Mouse (Mus musculus): ENCODE measurements around the gene Clca1. TPM values are rescaled to one million over a fixed set of nuclear protein-coding genes. Genes with fewer than 3 reads are reported as not detected.

Clca1 gene
- total and polyA plus RNA-seq, 3 experiments: 0.04 to 1.3 (median 0.30) TPM

DNA sequence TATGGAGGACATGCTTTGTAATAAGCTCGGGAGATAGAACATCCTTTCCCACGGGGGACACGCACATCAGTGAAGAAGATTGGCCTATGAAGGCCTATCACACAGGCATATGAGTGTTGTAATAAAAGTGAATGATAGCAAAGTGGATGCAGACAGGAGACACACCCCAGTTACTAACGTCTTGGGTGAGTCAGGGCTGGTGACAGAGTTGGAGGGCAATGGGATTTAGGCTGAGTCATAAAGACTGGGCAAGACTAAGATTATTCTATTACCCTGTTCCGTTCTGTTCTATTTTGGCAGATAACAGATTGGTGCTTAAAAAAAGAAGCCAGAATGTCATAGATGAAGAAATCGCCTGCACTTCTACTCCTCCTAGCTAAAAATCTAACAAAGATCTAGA is 52.0 kb downstream of the Clca1 start:
- Histone ChIP-seq H3K9me3 (replicated peaks; ENCODE audit: low read length) (no peaks in the 10 kb centered on the region), H3K9ac (ENCODE audit: insufficient read depth, low read depth) (no peak overlapping the region), H3K4me2 (ENCODE audit: insufficient read depth, low read depth, poor library complexity, severe bottlenecking) (no peak overlapping the region), H3K4me1 (ENCODE audit: control insufficient read depth in 1 of 2, insufficient read depth in 2 of 2) (peaks cover 0 to 3% of the 10 kb centered on the region in 2 experiments; a peak in 1 of 4 replicates), H3K4me3 (replicated peaks in 1 of 3; ENCODE audit: low read depth in 2 of 3, low read length in 2 of 3, poor library complexity in 1 of 3) (no peak overlapping the region), H3K27me3 (replicated peaks) (no peaks in the 10 kb centered on the region), H3K79me2 (replicated peaks; ENCODE audit: control insufficient read depth, extremely low read depth, insufficient read depth, poor library complexity, severe bottlenecking) (no peaks in the 10 kb centered on the region), H3K27ac (ENCODE audit: insufficient read depth, low read depth) (no peak overlapping the region), H3K36me3 (replicated peaks in 1 of 2; ENCODE audit: control insufficient read depth in 1 of 2, insufficient read depth in 1 of 2, low read length in 1 of 2) (peaks cover 2 to 14% of the 10 kb centered on the region in 2 experiments)
- no peak for DNase-seq (ENCODE audit: extremely low read depth)
- TF ChIP-seq MXI1 (IDR thresholded peaks at IDR 0.05; ENCODE audit: low read depth, low read length) (no peak), ZMIZ1 (IDR thresholded peaks at IDR 0.05; ENCODE audit: low read depth, low read length) (no peak), ZKSCAN1 (IDR thresholded peaks at IDR 0.05; ENCODE audit: borderline replicate concordance, low read depth, low read length) (no peak), USF2 (conservative IDR thresholded peaks at IDR 0.05; ENCODE audit: low read depth, low read length) (no peak), CTCF (conservative IDR thresholded peaks at IDR 0.05 in 1 of 2, IDR thresholded peaks at IDR 0.05 in 1 of 2; ENCODE audit: low read depth in 2 of 2, low read length in 2 of 2) (no peak), MEF2A (IDR thresholded peaks at IDR 0.05; ENCODE audit: borderline replicate concordance, low read depth, low read length) (no peak), MAX (IDR thresholded peaks at IDR 0.05; ENCODE audit: low read length) (no peak), HCFC1 (IDR thresholded peaks at IDR 0.05; ENCODE audit: low read depth, low read length) (no peak), UBTF (IDR thresholded peaks at IDR 0.05; ENCODE audit: low read depth, low read length) (no peak), ELF1 (IDR thresholded peaks at IDR 0.05; ENCODE audit: low read depth, low read length) (no peak), KAT2A (IDR thresholded peaks at IDR 0.05; ENCODE audit: insufficient replicate concordance, low read length) (no peak)
- dilution Hi-C loops (cut with MboI; ENCODE audit: extremely low pct_ligation_motif_present, extremely low pct_unique_long_range_greater_than_20kb, low sequenced_read_pairs): no loop called here
- in situ Hi-C loops (cut with MboI; ENCODE audit: low pct_ligation_motif_present, low pct_unique_long_range_greater_than_20kb, low sequenced_read_pairs): no loop called here

- no peak overlapping the region for H3K4me3 ChIP-seq (replicated peaks in 1 of 3; ENCODE audit: low read depth in 2 of 3, low read length in 2 of 3, poor library complexity in 1 of 3)
- H3K27me3 ChIP-seq (replicated peaks): no peaks in the 10 kb centered on the region
- no peak for TF ChIP-seq ZMIZ1 (IDR thresholded peaks at IDR 0.05; ENCODE audit: low read depth, low read length)
- TF ChIP-seq EP300 (IDR thresholded peaks at IDR 0.05; ENCODE audit: low read length): no peak
- TF ChIP-seq KAT2A (IDR thresholded peaks at IDR 0.05; ENCODE audit: insufficient replicate concordance, low read length): no peak
- TF ChIP-seq IRF4 (IDR thresholded peaks at IDR 0.05; ENCODE audit: low read depth, low read length): no peak
- H3K36me3 ChIP-seq (replicated peaks in 1 of 2; ENCODE audit: control insufficient read depth in 1 of 2, insufficient read depth in 1 of 2, low read length in 1 of 2): peaks cover 2 to 14% of the 10 kb centered on the region in 2 experiments
- no peak overlapping the region for H3K4me2 ChIP-seq (ENCODE audit: insufficient read depth, low read depth, poor library complexity, severe bottlenecking)
- H3K27ac ChIP-seq (ENCODE audit: insufficient read depth, low read depth): no peak overlapping the region
- in situ Hi-C loops (cut with MboI; ENCODE audit: low pct_ligation_motif_present, low pct_unique_long_range_greater_than_20kb, low sequenced_read_pairs) (no loop called here), dilution Hi-C loops (cut with MboI; ENCODE audit: extremely low pct_ligation_motif_present, extremely low pct_unique_long_range_greater_than_20kb, low sequenced_read_pairs) (no loop called here)
- H3K9me3 ChIP-seq (replicated peaks; ENCODE audit: low read length): no peaks in the 10 kb centered on the region
- no peak overlapping the region for H3K9ac ChIP-seq (ENCODE audit: insufficient read depth, low read depth)
- peaks cover 0 to 6% of the 10 kb centered on the region in 2 experiments; a peak in 1 of 4 replicates for H3K4me1 ChIP-seq (ENCODE audit: control insufficient read depth in 1 of 2, insufficient read depth in 2 of 2)
- no peaks in the 10 kb centered on the region for H3K79me2 ChIP-seq (replicated peaks; ENCODE audit: control insufficient read depth, extremely low read depth, insufficient read depth, poor library complexity, severe bottlenecking)
- no peak for DNase-seq (ENCODE audit: extremely low read depth)
Measured at GRCm38 (mm10) chr3:144977631-144978030, 54.9 kb downstream of the Clca1 start.

GRCm38 (mm10) chr3:144976091-144976490 is 56.5 kb downstream of the Clca1 start:
- Histone ChIP-seq H3K27me3 (replicated peaks) (no peaks in the 10 kb centered on the region), H3K9ac (ENCODE audit: insufficient read depth, low read depth) (no peak overlapping the region), H3K4me3 (replicated peaks in 1 of 3; ENCODE audit: low read depth in 2 of 3, low read length in 2 of 3, poor library complexity in 1 of 3) (no peak overlapping the region), H3K4me1 (ENCODE audit: control insufficient read depth in 1 of 2, insufficient read depth in 2 of 2) (peaks cover 0 to 7% of the 10 kb centered on the region in 2 experiments; a peak in 1 of 4 replicates), H3K27ac (ENCODE audit: insufficient read depth, low read depth) (no peak overlapping the region), H3K79me2 (replicated peaks; ENCODE audit: control insufficient read depth, extremely low read depth, insufficient read depth, poor library complexity, severe bottlenecking) (peaks cover 4% of the 10 kb centered on the region; the same call in 1 of the 2 replicates), H3K4me2 (ENCODE audit: insufficient read depth, low read depth, poor library complexity, severe bottlenecking) (no peak overlapping the region), H3K9me3 (replicated peaks; ENCODE audit: low read length) (no peaks in the 10 kb centered on the region), H3K36me3 (replicated peaks in 1 of 2; ENCODE audit: control insufficient read depth in 1 of 2, insufficient read depth in 1 of 2, low read length in 1 of 2) (peaks cover 2 to 8% of the 10 kb centered on the region in 2 experiments)
- DNase-seq (ENCODE audit: extremely low read depth): no peak
- dilution Hi-C loops (cut with MboI; ENCODE audit: extremely low pct_ligation_motif_present, extremely low pct_unique_long_range_greater_than_20kb, low sequenced_read_pairs) (no loop called here), in situ Hi-C loops (cut with MboI; ENCODE audit: low pct_ligation_motif_present, low pct_unique_long_range_greater_than_20kb, low sequenced_read_pairs) (no loop called here)
- TF ChIP-seq POLR2A (IDR thresholded peaks at IDR 0.05; ENCODE audit: low read depth, low read length) (no peak), JUND (conservative IDR thresholded peaks at IDR 0.05; ENCODE audit: low read depth, low read length) (no peak), CHD2 (IDR thresholded peaks at IDR 0.05; ENCODE audit: low read length) (no peak), NELFE (IDR thresholded peaks at IDR 0.05; ENCODE audit: low read depth, low read length) (no peak), MAFK (IDR thresholded peaks at IDR 0.05; ENCODE audit: insufficient replicate concordance, low read length) (no peak), PAX5 (IDR thresholded peaks at IDR 0.05; ENCODE audit: low read length) (no peak), MYC (IDR thresholded peaks at IDR 0.05; ENCODE audit: low read depth, low read length) (no peak), NRF1 (IDR thresholded peaks at IDR 0.05; ENCODE audit: low read depth, low read length) (no peak), CHD1 (IDR thresholded peaks at IDR 0.05; ENCODE audit: low read depth, low read length) (no peak), E2F4 (IDR thresholded peaks at IDR 0.05; ENCODE audit: insufficient replicate concordance, low read depth, low read length) (no peak), EP300 (IDR thresholded peaks at IDR 0.05; ENCODE audit: low read length) (no peak), ZC3H11A (IDR thresholded peaks at IDR 0.05; ENCODE audit: low read depth, low read length) (no peak), KAT2A (IDR thresholded peaks at IDR 0.05; ENCODE audit: insufficient replicate concordance, low read length) (no peak), CTCF (conservative IDR thresholded peaks at IDR 0.05 in 1 of 2, IDR thresholded peaks at IDR 0.05 in 1 of 2; ENCODE audit: low read depth in 2 of 2, low read length in 2 of 2) (no peak), MEF2A (IDR thresholded peaks at IDR 0.05; ENCODE audit: borderline replicate concordance, low read depth, low read length) (no peak), TCF12 (IDR thresholded peaks at IDR 0.05; ENCODE audit: low read depth, low read length) (no peak), USF2 (conservative IDR thresholded peaks at IDR 0.05; ENCODE audit: low read depth, low read length) (no peak), ZMIZ1 (IDR thresholded peaks at IDR 0.05; ENCODE audit: low read depth, low read length) (no peak), TBP (conservative IDR thresholded peaks at IDR 0.05; ENCODE audit: low read depth, low read length) (no peak)
